Mouse (Mus musculus): Measurements from ENCODE around the gene Adora1. TPM values are rescaled to one million over a fixed set of nuclear protein-coding genes. Genes with fewer than 3 reads are reported as not detected.

Adora1 gene
- polyA plus RNA-seq (2012; rRNA removed), result 19.4 and 28.0 TPM in 2 replicates

DNA sequence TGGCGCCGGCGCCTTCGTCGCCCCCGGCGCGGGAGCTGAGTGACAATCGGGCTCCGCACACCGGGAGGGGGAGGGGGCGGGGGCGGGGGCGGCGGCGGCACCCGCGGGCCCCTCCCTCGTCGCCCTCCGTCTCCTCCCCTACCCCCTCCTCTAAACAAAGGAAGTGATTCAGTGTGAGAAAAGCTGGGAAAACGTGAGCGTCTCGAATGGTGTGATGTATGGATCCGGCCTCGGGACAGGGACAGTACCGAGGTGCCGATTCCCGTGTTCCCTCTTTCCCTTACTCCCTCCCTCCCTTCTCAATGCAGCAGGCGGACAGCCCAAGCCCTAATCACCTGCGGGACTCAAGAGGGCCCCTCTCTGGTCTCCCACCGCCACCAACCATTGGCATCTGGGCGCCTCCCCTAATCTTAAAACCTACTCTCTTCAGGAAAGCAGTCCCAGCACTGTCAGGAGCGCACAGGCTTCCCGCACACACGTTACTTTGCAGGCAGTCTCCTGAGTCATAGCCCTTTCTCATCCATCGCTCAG lies at the start of gene Adora1:
Gene Adora1 (minus strand): TSS at position 41 of the 531 bp plus-strand sequence.
- H3K4me3 ChIP-seq (ENCODE audit: control insufficient read depth, low read depth, low read length), result peak within 1 kb of the TSS; percentile 55
- peaks cover 9% of the 10 kb centered on the region for H3K4me1 ChIP-seq (ENCODE audit: control insufficient read depth, insufficient read depth, low read length)
- no peaks in the 10 kb centered on the region for H3K36me3 ChIP-seq (ENCODE audit: control insufficient read depth, insufficient read depth, low read length)
- TF ChIP-seq CTCF (IDR thresholded peaks at IDR 0.05; ENCODE audit: control insufficient read depth, insufficient read depth, insufficient replicate concordance, low read depth, low read length), result no peak
- TF ChIP-seq POLR2A (IDR thresholded peaks at IDR 0.05; ENCODE audit: control insufficient read depth, low read depth, low read length), result no peak
- H3K27ac ChIP-seq (ENCODE audit: control insufficient read depth, insufficient read depth, low read depth, low read length), result peak within 1 kb of the TSS; percentile 82
- H3K27me3 ChIP-seq (ENCODE audit: control insufficient read depth, insufficient read depth, low read length), result no peaks in the 10 kb centered on the region

- no peaks in the 10 kb centered on the region for H3K27me3 ChIP-seq (ENCODE audit: control insufficient read depth, insufficient read depth, low read length)
- no peak for TF ChIP-seq CTCF (IDR thresholded peaks at IDR 0.05; ENCODE audit: control insufficient read depth, insufficient read depth, insufficient replicate concordance, low read depth, low read length)
- no peak for TF ChIP-seq POLR2A (IDR thresholded peaks at IDR 0.05; ENCODE audit: control insufficient read depth, low read depth, low read length)
- H3K4me1 ChIP-seq (ENCODE audit: control insufficient read depth, insufficient read depth, low read length), result 0 out of 2 replicates have a peak, but pooled peaks cover under 1% of the 10 kb centered on the region
- H3K4me3 ChIP-seq (ENCODE audit: control insufficient read depth, low read depth, low read length), result no peak overlapping the region
- no peak overlapping the region for H3K27ac ChIP-seq (ENCODE audit: control insufficient read depth, insufficient read depth, low read depth, low read length)
- no peaks in the 10 kb centered on the region for H3K36me3 ChIP-seq (ENCODE audit: control insufficient read depth, insufficient read depth, low read length)
Measured at GRCm38 (mm10) chr1:134283108-134283507, 47.9 kb upstream of the Adora1 start.

- H3K4me3 ChIP-seq (ENCODE audit: control insufficient read depth, low read depth, low read length), result no peak overlapping the region
- H3K4me1 ChIP-seq (ENCODE audit: control insufficient read depth, insufficient read depth, low read length), result no peaks in the 10 kb centered on the region
- no peak for TF ChIP-seq CTCF (IDR thresholded peaks at IDR 0.05; ENCODE audit: control insufficient read depth, insufficient read depth, insufficient replicate concordance, low read depth, low read length)
- H3K27ac ChIP-seq (ENCODE audit: control insufficient read depth, insufficient read depth, low read depth, low read length), result no peak overlapping the region
- no peaks in the 10 kb centered on the region for H3K36me3 ChIP-seq (ENCODE audit: control insufficient read depth, insufficient read depth, low read length)
- H3K27me3 ChIP-seq (ENCODE audit: control insufficient read depth, insufficient read depth, low read length), result no peaks in the 10 kb centered on the region
Measured at GRCm38 (mm10) chr1:134282342-134282741, 47.1 kb upstream of the Adora1 start.

- Histone ChIP-seq H3K27ac (ENCODE audit: control insufficient read depth, insufficient read depth, low read depth, low read length) (no peak overlapping the region), H3K27me3 (ENCODE audit: control insufficient read depth, insufficient read depth, low read length) (no peaks in the 10 kb centered on the region), H3K36me3 (ENCODE audit: control insufficient read depth, insufficient read depth, low read length) (no peaks in the 10 kb centered on the region), H3K4me3 (ENCODE audit: control insufficient read depth, low read depth, low read length) (no peak overlapping the region), H3K4me1 (ENCODE audit: control insufficient read depth, insufficient read depth, low read length) (no peaks in the 10 kb centered on the region)
- TF ChIP-seq CTCF (IDR thresholded peaks at IDR 0.05; ENCODE audit: control insufficient read depth, insufficient read depth, insufficient replicate concordance, low read depth, low read length) (peak; percentile 48; the same call in 1 of the 2 replicates), POLR2A (IDR thresholded peaks at IDR 0.05; ENCODE audit: control insufficient read depth, low read depth, low read length) (no peak)
Measured at GRCm38 (mm10) chr1:134281563-134281962, 46.3 kb upstream of the Adora1 start.

- TF ChIP-seq CTCF (IDR thresholded peaks at IDR 0.05; ENCODE audit: control insufficient read depth, insufficient read depth, insufficient replicate concordance, low read depth, low read length) (no peak), POLR2A (IDR thresholded peaks at IDR 0.05; ENCODE audit: control insufficient read depth, low read depth, low read length) (no peak)
- H3K36me3 ChIP-seq (ENCODE audit: control insufficient read depth, insufficient read depth, low read length), result no peaks in the 10 kb centered on the region
- no peaks in the 10 kb centered on the region for H3K27me3 ChIP-seq (ENCODE audit: control insufficient read depth, insufficient read depth, low read length)
- H3K27ac ChIP-seq (ENCODE audit: control insufficient read depth, insufficient read depth, low read depth, low read length), result no peak overlapping the region
- H3K4me1 ChIP-seq (ENCODE audit: control insufficient read depth, insufficient read depth, low read length), result no peaks in the 10 kb centered on the region
- no peak overlapping the region for H3K4me3 ChIP-seq (ENCODE audit: control insufficient read depth, low read depth, low read length)
Measured at GRCm38 (mm10) chr1:134280174-134280573, 44.9 kb upstream of the Adora1 start.

GRCm38 (mm10) chr1:134276823-134277222 lies 41.6 kb upstream of the Adora1 start:
- no peak for TF ChIP-seq POLR2A (IDR thresholded peaks at IDR 0.05; ENCODE audit: control insufficient read depth, low read depth, low read length)
- TF ChIP-seq CTCF (IDR thresholded peaks at IDR 0.05; ENCODE audit: control insufficient read depth, insufficient read depth, insufficient replicate concordance, low read depth, low read length), result no peak
- Histone ChIP-seq H3K4me1 (ENCODE audit: control insufficient read depth, insufficient read depth, low read length) (no peaks in the 10 kb centered on the region), H3K27me3 (ENCODE audit: control insufficient read depth, insufficient read depth, low read length) (no peaks in the 10 kb centered on the region), H3K27ac (ENCODE audit: control insufficient read depth, insufficient read depth, low read depth, low read length) (no peak overlapping the region), H3K36me3 (ENCODE audit: control insufficient read depth, insufficient read depth, low read length) (no peaks in the 10 kb centered on the region), H3K4me3 (ENCODE audit: control insufficient read depth, low read depth, low read length) (no peak overlapping the region)

DNA sequence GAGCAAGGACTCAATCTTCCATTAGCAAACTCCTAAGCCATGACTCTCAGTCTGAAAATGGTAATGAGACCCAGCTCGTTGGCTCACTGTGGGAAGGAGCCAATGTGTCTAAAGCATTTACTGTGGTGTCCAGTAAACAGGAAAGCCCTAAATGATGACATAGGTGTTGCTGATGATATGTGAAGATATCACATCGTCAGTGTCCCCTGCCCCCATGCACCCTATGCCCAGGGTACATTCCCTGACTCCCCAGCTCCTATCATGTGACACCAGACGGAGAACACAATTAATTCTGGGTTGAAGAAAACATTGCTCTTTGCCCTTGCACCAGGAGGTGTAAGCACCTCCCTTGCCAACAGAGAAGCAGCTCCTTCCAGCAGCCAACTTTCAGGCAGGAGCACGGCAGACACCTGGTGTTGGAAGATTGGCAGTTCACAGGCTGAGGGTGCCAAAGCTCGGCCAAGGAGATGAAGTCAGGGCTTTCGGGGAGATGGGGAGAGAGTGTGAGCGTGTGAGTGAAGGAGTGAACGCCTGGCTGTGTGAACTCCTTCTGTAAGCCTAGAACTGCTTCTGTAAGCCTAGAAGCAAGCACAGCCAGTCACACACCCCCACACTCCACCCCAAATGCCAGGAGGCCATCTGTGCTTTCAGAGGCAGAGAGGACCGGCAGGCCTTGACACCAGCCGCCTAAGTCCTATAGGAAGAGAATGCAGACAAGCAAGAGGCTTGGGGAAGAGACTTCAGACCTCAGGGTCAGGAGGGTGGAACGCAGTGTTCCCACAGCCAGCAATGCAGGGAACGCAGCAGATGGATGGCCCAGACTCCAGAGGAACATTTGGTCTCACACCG lies 40.6 kb upstream of the Adora1 start:
- Histone ChIP-seq H3K4me1 (ENCODE audit: control insufficient read depth, insufficient read depth, low read length) (no peaks in the 10 kb centered on the region), H3K27ac (ENCODE audit: control insufficient read depth, insufficient read depth, low read depth, low read length) (peak overlapping the region; percentile 60), H3K36me3 (ENCODE audit: control insufficient read depth, insufficient read depth, low read length) (no peaks in the 10 kb centered on the region), H3K27me3 (ENCODE audit: control insufficient read depth, insufficient read depth, low read length) (no peaks in the 10 kb centered on the region), H3K4me3 (ENCODE audit: control insufficient read depth, low read depth, low read length) (no peak overlapping the region)
- TF ChIP-seq CTCF (IDR thresholded peaks at IDR 0.05; ENCODE audit: control insufficient read depth, insufficient read depth, insufficient replicate concordance, low read depth, low read length) (no peak), POLR2A (IDR thresholded peaks at IDR 0.05; ENCODE audit: control insufficient read depth, low read depth, low read length) (no peak)
